Mouse (Mus musculus) urinary bladder, postnatal 10 days (tissue): ENCODE measurements around the gene Thap12.

Experiments
- DNase-seq: peaks from one replicate; pipeline ENCODE4 v3.0.0; 2022; ENCODE audit warnings: low spot score

Gene Thap12

DNA sequence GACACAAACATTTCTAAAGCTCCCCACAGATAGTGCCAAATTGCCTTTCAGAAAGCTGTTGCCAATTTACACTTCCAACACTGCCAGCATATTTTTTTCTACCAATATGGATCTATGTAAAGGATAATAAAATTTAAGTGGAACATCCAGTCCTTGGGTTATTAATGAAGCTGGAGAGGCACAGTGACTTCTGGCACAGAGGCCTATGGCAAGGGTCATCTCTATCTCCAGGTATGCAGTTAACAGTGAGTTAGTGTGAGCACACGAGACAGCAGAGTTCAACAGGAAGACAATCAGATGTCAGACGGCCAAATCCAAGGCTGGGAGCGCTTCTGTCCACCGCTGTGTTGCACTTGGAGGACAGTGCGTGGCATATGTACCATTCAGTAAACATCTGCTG lies 4.9 kb upstream of the Thap12 start:
- no peak for DNase-seq

DNA sequence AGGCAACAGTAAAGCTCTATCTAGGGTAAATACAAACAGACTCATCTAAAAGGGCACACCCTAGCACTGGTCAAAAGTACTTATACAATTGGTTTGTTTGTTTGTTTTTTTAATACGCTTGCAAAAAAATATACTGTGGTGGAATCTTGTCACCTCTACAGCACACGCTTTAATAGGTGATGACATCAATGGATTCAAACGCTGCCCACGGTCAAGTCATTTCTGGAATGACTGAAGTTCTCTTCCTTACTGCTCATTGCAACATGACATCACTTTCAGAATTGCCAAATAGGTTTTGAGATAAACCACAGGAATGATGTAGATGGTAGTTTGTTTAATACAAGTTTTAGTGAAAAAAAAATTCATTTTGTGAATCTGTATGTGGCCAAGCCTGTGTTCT lies 4.3 kb upstream of the Thap12 start:
- no peak for DNase-seq

DNA sequence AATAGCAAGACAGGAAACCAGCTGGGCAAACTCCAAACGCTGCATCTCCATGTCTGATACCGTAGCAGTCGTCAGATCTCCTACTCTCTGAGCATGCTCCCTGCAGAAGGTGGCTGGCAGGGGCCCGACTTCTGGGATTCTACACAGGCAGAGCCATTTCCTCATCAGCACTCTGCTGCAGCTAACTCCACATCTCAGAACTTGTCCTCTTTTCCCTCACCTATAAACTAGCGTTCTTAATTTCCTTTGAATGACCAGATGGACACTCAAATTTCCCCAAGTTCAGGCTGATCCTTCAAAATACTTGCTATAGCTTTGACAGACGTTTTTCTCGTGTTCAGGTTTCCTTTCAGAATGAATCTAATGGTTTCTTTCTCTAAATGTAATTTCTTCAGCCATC lies 1.1 kb upstream of the Thap12 start:
- no peak for DNase-seq

DNA sequence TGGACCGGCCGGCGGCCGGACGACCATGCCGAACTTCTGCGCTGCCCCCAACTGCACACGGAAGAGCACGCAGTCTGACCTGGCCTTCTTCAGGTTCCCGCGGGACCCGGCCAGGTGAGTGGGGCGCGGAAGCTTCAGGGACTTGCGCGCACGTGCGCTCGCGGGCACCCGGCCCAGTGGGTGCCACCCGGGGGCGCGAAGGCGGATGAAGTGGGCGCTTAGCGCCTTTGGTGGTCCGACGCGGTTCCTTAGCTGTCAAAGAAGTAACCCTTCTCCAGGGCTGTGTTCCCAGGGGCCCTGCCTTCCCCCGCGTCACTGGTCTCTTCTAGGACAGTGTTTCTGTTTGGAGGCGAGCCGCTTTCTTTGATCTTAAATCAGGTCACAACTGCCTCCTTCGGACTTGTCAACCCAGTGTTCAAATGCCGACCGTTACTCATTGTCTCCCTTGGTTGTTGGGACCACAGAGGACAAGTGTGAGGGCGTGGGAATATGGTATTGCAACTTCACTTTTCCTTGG lies 520 bp downstream of the Thap12 start:
- DNase-seq, result no peak

DNA sequence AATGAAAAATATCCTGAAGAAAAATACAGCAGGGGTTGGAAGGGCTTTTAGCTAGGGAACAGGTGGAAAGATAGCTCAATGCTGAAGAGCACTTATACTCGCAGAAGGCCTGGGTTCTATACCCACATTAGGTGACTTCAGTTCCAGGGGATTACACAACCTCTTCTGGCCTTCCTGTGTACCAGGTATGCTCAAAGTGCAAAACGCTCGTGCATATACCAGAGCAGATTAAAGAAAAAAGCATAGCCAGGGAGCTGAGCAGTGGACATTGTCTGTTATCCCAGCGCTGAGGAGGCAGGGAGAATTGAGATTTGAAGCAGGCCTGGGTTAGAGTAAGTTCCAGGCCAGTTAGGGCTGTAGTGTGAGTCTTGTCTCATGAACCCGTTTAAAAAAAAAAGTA lies 1.4 kb downstream of the Thap12 start:
- DNase-seq, result no peak

DNA sequence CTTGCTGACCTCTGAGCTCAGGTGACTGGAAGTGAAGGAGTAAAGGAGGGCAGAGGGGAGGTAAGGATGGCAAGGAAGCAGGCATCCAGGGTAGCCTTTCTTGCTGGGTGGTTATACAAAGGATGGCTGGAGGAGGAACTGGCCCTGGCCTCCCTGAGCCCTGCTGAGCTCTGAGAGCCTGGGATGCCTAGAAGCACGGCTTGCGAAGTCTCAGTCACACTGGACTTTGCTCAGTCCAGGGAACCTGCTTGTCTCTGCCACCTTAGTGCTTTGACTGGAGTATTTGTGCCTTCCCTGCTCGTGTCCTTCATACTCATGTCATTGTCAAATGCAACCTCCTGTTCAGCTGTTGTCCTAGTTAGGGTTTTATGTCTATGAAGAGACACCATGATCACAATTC lies 10.8 kb downstream of the Thap12 start:
- DNase-seq, result no peak

DNA sequence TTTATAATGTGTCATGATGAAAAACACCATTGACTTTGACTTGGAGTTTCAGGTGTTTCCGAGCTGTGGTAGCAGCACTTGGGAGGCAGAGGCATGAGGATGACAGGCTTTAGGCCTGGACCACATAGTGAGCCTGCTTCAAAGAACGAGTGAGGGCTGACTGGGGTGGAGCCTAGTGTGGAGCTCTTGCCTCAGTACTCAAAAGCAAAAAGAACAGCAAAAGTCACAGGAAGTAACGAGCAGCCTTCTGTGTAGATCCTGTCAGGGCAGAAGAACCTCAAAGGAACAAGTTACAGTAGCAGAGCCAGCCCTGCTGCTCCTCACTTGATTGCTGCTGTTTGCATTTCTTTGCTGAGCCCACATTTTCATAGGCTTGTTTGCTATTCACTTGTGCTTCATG lies 14.5 kb downstream of the Thap12 start:
- no peak for DNase-seq

DNA sequence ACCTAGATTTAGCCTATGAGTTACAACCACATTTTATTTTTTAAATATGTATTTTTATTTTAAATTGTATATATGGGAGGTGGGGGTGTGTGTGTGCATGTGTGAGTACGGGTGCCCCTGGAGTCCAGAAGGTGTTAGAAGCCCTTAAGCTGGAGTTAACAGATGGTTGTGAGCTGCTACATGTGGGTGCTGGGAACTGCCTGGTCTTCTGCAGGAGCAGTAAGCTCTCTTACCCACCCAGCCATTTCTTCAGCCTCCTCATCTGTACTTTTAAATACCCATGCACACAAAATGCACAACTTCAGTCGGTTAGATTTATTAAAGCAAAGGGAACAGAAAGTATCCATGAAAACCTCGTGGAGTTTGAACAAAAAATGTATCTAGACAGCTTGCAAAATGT lies 16.9 kb downstream of the Thap12 start:
- no peak for DNase-seq

DNA sequence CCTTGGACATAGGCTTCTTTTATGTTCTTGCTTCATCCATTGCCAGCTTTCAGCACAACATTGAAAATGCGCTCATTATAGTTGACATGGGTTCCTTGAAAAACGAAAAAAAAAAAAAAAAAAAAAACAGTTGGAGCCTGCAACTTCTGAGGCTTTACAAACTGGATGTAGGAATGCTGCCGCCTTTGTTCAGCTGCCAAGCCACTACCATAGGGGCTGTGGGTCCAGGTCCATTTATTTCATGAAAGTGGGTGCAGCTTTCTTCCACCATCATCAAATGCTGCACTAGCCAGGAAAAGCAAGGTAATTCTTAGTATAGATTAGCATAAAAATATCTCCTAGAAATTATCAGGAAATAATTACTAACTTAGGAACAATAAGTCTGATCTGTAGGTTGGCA lies 17.8 kb downstream of the Thap12 start:
- DNase-seq, result no peak

DNA sequence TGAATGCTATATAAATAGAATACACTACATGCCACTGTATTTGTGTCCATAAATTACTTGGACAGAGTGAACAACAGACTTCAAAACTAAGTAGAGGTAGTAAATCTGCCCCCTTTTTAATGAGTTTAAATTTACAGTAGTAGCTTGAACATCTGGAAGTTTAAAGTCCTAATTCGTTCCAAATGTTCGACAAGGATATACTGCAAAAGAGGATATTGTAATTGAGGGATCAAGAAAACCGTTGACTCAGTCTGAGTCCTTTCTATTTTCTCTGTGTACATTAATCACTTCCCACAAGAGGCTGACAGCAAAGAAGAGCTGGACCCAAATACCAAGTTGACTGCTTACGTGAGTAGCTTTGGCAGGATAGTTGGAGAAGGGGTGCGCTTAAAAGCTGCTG lies 18.3 kb downstream of the Thap12 start:
- no peak for DNase-seq

DNA sequence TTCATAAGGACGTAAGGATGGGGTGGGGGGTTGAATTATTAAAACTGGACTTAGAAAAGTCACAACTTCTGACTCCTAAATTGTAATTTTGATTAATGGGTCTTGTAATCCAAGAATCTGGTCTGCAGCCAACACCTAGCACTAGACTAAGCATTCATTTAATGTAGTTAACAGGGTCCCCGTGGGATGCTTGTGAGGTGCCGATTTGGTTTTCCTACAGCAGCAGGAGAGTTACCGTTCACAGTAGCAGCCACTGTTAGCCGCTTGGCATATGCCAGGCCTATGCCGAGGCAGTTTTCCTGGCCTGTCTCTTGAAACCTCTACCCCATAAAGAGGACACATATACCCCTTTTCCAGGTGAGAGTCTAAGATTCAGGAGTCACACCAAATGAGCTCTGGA lies 18.7 kb downstream of the Thap12 start:
- no peak for DNase-seq

DNA sequence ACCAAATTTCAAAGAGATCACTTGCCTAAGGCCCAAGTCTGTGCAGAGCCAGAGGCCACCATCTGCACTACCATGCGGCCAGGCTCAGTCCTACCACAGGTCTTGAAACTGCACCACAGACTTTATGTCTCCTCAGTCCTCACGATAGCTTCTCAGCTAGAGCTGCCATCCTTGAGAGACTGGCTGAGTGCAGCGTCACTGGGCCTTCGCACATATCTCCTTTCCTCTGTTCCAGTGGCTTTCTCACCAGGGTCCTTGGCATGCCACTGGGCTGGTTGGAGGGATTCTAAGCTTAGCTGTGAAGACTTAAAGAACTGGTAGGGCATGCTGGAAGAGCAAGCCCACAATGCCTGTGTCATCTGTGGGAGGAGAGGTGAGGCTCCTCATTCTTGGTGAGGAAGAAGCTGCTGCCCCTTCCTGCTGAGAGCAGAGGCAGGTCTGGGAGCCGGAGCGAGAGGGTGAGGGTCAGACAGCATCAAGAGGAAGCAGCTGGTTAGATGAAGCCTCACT lies 22.8 kb downstream of the Thap12 start:
- no peak for DNase-seq

DNA sequence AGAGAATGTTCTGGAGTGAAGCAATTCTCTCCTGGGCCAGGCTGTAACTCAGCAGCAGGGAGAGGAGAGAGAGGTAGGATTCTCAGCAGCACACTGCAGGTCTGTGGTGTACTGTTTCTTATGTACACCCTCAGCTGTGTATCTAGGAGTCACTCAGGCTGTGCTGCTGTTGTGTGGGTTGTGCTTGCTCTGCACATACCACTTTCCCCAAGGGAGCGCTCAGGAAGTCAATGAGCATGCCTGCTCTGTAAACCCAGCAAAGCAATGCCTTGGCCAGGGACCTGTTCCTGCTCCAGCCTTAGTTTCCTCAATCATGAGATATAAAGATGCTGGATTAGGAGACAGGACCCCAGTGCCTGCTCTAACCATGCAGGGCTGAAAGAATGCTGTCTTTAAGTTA lies 25.1 kb downstream of the Thap12 start:
- DNase-seq, result no peak

DNA sequence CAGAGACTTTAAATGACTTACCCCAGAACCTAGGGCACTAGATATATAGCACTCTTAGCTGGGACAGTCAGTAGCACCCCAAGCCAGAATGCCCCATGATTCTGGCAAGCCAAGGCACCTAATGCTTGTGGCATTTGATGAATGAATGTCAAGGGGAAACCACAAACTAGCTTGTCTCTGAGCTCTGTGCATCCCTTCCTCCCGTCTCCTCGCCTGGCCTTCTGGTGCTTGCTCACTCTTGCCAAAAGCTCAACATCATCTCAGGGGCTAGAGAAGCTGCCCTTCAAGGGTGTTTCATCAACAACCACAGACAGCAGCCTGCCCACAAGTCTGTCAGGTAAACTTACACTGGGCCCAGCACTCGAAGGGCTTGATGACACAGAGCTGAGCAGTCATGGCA lies 25.6 kb downstream of the Thap12 start:
- DNase-seq, result no peak

DNA sequence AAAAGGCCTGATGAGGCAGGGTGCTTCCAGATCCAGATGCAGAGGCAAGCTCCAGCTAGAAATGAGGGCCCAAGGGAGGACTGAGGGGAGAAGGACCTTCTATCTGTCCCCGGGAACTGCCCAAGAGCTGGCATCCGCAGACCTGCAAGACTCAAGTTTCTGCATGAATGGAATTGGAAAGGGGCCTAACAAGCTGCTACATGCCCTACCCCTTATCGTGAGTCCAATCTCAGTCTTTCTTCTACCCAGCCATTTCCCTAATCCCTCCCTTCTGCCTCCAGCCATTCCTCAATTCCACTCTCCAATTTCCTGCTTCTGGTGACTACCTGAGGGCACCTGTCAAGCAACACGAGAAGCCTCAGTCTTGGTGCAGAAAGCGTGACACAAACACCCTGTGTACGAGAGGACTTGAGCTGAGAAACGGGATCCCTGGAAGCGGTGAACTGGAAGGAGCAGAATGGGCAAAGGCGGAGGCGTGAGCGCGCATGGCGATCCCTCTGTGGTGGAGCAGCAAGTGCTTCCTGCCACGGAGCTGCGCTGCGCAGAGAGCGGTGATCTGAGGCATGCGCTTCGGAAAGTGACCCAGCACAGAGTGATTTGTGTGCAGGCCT lies 26.9 kb downstream of the Thap12 start:
- DNase-seq, result no peak

DNA sequence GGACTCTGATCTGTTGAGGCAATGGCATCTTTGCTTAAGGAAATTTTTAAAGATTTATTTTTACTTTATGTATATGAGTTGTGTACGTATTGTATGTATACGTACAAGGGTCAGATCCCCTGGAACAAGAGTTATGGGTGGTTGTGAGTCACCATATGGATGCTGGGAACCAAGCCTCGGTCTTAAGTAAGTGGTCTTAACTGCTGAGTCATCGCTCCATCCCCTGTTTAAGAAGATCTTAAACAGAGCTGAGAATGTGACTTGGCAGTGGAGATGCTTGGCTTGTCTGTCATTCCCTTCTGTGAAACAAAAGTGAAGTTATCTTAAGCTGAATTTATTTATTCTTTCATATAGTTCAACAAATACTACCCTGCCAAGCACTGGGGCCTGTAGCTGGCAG lies 31.1 kb downstream of the Thap12 start:
- no peak for DNase-seq

DNA sequence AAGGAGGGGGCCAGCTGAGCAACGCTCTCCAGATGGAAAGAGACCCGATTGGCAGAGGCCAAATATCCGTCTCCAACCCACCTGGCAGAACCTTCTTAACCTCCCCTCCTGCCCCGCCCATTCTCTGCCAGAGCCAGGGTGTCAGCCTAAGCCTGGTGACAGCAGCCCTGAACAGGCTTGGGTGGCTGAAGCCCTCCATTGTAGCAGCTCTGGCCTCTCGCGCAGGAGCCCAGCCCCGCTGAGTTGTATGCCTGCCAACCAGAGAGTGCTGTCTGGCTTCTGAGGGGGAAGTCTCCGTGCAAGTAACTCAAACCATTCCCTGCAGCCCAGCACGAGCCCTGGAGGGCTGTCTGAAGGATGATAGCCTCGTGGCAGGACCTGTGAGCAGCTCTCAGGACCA lies 32.0 kb downstream of the Thap12 start:
- DNase-seq, result no peak

DNA sequence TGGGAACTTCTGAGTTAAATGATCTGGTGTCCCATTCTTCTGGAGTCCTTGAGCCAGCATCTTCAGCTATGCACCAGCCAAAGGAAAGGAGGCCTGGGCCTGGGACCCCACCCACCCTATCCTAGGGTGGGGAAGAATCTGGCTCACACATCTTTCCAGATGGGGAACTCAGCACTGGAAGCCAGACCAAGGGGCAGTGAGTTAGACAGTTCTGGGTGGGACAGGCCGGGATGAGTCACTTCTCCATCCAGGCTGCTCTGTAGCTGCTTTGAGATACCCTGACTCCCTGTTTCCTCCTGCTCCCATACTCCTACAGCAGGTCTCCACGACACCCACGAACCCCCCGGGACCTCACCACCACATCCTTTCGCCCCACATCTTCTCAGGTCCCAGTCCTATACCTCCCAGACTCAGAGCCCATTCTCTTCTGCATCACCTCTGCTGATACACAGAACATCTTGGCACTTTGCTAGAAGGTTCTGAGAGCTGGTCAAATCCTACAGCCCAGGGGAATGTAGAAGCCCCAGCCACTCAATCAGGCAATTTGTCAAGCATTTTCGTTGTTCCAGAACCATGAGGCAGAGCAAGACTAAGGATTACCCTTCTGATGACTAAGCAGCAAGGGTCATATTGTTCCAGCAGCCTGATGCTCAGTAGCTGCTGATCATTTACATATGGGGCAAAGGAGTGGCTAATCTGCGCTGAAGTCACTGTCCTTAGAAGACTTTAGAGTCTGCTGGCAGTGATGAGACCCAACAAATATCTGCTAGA lies 34.1 kb downstream of the Thap12 start:
- DNase-seq, result no peak

DNA sequence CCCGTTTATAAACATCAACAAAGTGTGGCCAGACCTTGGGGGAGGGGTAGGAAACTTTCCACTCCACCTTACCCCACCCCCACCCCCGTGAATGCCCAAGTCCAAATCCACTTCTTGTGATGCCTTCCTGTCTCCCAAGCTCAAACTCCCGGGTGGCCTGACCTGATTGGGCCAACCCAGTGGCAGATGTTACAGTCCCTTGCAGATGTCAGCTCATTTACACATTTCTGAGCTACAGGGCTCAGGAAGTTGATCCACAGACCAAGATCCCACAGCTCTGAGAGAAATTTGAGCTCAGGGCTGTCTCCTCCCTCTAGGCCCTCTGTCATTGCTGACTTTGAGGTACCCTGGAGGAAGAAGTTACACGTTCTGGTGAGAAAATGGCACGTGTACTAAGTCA lies 37.5 kb downstream of the Thap12 start:
- no peak for DNase-seq

DNA sequence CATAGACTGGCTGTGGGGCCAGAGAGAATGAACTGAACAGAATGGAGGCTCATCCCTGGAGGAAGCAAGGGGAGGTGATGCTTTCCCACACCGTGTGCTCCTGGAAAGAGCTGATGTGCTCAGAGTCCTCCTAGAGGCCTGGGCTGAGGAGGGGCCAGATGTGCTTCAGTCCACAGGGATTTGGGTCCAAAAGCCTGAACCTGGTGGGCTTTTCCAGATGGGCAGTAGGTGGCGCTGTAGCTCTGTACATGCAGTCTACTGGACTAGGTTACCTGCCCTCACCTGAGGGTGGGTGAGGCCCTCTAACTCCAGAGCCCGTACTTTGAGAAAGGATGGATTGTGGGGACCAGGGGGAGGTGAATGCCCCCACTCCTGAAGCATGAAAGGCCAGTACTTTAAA lies 40.4 kb downstream of the Thap12 start:
- no peak for DNase-seq

DNA sequence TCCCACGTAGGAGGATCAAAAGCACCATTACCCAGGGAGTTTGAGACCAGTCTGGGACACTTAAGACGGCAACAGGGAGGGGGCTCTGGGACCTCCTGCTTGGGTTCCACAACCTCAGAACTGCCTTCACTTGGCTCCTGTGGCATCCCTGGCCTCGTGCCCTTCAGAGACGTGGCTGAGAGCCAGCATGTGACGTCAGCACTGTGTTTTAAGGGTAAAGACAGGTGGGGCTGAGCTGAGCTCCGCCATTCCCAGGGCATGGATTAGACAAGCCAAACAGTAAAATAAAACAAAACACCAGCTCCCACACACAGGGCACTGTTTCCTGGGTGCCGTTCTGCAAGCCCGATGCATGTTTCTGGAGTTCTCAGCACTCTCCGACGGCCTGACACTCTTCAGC lies 47.5 kb downstream of the Thap12 start:
- DNase-seq, result no peak

DNA sequence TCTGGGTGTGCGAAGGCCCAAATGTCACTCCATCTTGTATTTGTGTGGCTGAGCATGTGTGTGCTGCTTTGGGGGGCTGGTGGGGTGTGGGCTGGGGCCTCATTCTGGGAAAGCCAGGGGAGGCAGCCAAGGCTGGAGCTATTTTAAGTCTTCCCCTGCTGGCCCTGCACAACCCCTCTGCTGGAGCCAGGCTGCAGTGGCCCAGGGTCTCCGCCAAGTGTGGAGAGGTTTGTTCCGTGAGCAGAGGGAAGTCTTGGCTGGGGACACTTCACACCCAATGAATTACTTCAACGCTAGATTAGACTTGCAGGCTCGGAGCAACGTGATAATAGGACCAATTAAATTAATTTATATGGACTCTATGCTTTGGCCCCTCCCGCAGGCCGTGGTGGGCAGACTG lies 49.8 kb downstream of the Thap12 start:
- no peak for DNase-seq

DNA sequence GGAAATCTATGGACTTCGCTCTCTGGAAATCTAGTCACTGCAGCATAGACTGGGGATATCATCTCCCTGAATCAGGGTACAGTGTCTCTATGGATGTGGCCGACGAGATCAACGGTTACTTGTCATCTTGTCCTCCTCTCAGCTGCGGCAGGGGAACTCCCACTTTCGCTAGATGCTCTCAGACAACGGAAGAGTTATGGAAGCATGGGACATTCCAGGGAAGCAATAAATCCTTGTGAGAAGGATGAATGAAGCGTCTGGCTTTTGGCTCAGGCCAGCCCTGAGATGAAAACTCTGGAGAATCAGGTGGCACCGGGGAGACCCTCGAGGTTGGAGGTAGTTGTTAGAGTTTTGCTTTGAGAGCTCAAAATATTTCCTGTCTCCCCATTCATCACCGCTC lies 53.1 kb downstream of the Thap12 start:
- no peak for DNase-seq

DNA sequence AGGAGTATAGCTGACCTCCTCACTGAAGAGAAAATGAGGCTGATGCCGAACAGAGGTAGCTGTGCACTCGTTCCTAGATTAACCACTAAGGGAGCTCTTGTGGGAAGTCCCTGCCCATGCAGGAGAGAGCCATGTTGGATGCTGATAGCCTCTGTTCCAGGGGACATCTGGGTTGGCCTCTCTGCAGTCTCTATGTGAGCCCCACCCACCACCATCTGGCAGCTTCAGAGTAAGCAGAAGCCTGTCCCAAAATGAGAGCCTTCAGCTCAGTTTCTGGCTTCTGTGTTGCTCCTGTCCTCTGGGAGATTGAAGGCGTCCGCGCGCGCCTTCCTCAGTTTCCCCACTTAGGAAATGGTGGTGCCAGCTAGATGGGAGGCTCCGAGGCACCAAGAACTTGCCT lies 53.7 kb downstream of the Thap12 start:
- no peak for DNase-seq
